Mouse (Mus musculus): ENCODE measurements around the gene Slc37a3. TPM values are rescaled to one million over a fixed set of nuclear protein-coding genes. Genes with fewer than 3 reads are reported as not detected.

The Slc37a3 gene
- total RNA-seq, 1 experiment: 45.2 TPM

DNA sequence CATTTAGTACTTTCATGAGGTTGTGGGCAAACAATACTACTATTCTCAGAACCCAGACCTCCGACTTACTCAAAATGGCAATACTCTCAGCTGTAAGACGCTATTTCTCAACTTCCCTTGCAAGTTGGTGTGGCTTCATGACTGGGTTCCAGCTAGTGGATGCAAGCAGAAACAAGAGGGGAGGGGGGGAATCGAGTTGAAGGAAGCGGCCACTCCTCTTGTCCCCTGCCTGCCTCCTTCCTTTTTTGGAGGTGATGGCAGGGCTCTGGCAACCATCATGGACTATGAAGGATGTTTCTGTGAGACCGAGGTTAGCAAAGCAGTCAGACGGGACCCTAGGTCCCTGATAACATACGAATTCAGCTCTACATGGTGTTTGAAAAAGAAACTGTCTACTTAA is 87.8 kb downstream of the Slc37a3 start:
- in situ Hi-C loops (cut with MboI; ENCODE audit: low sequenced_read_pairs in 2 of 2, unreplicated experiment in 2 of 2): no loop called here
- Histone ChIP-seq H3K36me3 (ENCODE audit: control insufficient read depth, insufficient read depth, low read length, poor library complexity, severe bottlenecking) (no peaks in the 10 kb centered on the region; the same call in 1 of the 2 replicates), H3K9me3 (ENCODE audit: control insufficient read depth, insufficient read depth, low read depth, low read length) (no peaks in the 10 kb centered on the region), H3K4me3 (ENCODE audit: insufficient read depth in 1 of 2, low read depth in 1 of 2, low read length in 2 of 2, poor library complexity in 1 of 2, severe bottlenecking in 1 of 2) (no peak overlapping the region), H3K9ac (ENCODE audit: insufficient read depth, low read depth, low read length, poor library complexity, severe bottlenecking) (no peak overlapping the region), H3K4me1 (ENCODE audit: control insufficient read depth in 2 of 2, insufficient read depth in 2 of 2, low read length in 2 of 2, poor library complexity in 1 of 2) (peaks cover 6 to 9% of the 10 kb centered on the region in 2 experiments; a peak in 3 of 4 replicates), H3K27ac (ENCODE audit: insufficient read depth, low read depth, low read length, poor library complexity, severe bottlenecking) (no peak overlapping the region)
- TF ChIP-seq ZNF384 (IDR thresholded peaks at IDR 0.05; ENCODE audit: low read depth, low read length) (no peak), CHD2 (IDR thresholded peaks at IDR 0.05; ENCODE audit: low read depth, low read length) (no peak), HCFC1 (IDR thresholded peaks at IDR 0.05; ENCODE audit: borderline replicate concordance, insufficient read depth, low read length) (no peak), MAFK (IDR thresholded peaks at IDR 0.05; ENCODE audit: insufficient read depth, low read depth, low read length) (no peak)
- DNase-seq (ENCODE audit: low read depth, low spot score): no peak

DNA sequence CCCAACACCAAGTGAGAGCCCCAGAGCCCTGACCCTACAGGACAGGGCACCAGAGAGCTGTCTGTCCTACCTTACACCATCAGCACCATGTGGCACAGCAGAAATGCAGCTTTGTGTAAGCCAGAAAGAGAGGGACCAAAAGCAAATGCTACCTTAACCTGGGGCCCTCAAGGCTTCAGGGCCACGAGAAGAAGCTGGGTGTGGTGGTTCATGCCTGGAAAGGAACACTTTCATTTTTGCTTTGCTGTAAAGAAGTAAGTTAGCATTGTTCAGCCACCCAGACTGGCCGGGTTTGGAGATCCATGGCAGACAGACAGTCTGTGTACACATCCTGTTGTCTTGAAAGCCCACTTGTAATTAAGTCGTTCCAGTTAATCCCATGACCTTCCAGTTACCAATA is 89.7 kb downstream of the Slc37a3 start:
- Histone ChIP-seq H3K27ac (ENCODE audit: insufficient read depth, low read depth, low read length, poor library complexity, severe bottlenecking) (no peak overlapping the region), H3K9me3 (ENCODE audit: control insufficient read depth, insufficient read depth, low read depth, low read length) (no peaks in the 10 kb centered on the region), H3K4me1 (ENCODE audit: control insufficient read depth in 2 of 2, insufficient read depth in 2 of 2, low read length in 2 of 2, poor library complexity in 1 of 2) (peaks cover 7 to 10% of the 10 kb centered on the region in 2 experiments; a peak in 3 of 4 replicates), H3K9ac (ENCODE audit: insufficient read depth, low read depth, low read length, poor library complexity, severe bottlenecking) (no peak overlapping the region), H3K4me3 (ENCODE audit: insufficient read depth in 1 of 2, low read depth in 1 of 2, low read length in 2 of 2, poor library complexity in 1 of 2, severe bottlenecking in 1 of 2) (no peak overlapping the region), H3K36me3 (ENCODE audit: control insufficient read depth, insufficient read depth, low read length, poor library complexity, severe bottlenecking) (no peaks in the 10 kb centered on the region; the same call in 1 of the 2 replicates)
- in situ Hi-C loops (cut with MboI; ENCODE audit: low sequenced_read_pairs in 2 of 2, unreplicated experiment in 2 of 2): no loop called here
- no peak for TF ChIP-seq HCFC1 (IDR thresholded peaks at IDR 0.05; ENCODE audit: borderline replicate concordance, insufficient read depth, low read length)
- TF ChIP-seq MAFK (IDR thresholded peaks at IDR 0.05; ENCODE audit: insufficient read depth, low read depth, low read length): no peak
- no peak for TF ChIP-seq ZNF384 (IDR thresholded peaks at IDR 0.05; ENCODE audit: low read depth, low read length)
- no peak for TF ChIP-seq CHD2 (IDR thresholded peaks at IDR 0.05; ENCODE audit: low read depth, low read length)
- TF ChIP-seq ZC3H11A (IDR thresholded peaks at IDR 0.05; ENCODE audit: borderline replicate concordance, low read depth, low read length): no peak
- no peak for DNase-seq (ENCODE audit: low read depth, low spot score)

DNA sequence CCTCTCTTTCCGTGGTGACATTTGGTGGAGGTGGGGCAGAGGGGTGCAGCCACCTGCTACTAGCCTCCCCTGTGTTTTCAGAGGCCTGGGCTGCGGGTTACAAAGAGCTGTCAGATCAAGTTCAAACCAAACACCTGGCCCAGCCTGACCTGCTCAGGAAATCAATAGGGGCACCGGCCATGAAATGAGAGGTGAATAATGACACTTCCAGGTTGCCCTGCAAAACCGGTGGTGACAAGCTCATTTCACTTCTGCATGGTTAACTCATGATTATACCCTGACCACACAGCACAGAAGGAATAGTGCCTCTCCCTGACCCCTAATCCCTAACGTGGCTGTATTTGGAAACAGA is 90.8 kb downstream of the Slc37a3 start:
- Histone ChIP-seq H3K36me3 (ENCODE audit: control insufficient read depth, insufficient read depth, low read length, poor library complexity, severe bottlenecking) (no peaks in the 10 kb centered on the region; the same call in 1 of the 2 replicates), H3K9ac (ENCODE audit: insufficient read depth, low read depth, low read length, poor library complexity, severe bottlenecking) (no peak overlapping the region), H3K4me1 (ENCODE audit: control insufficient read depth in 2 of 2, insufficient read depth in 2 of 2, low read length in 2 of 2, poor library complexity in 1 of 2) (peaks cover 7 to 10% of the 10 kb centered on the region in 2 experiments; a peak in 3 of 4 replicates), H3K4me3 (ENCODE audit: insufficient read depth in 1 of 2, low read depth in 1 of 2, low read length in 2 of 2, poor library complexity in 1 of 2, severe bottlenecking in 1 of 2) (no peak overlapping the region), H3K27ac (ENCODE audit: insufficient read depth, low read depth, low read length, poor library complexity, severe bottlenecking) (no peak overlapping the region), H3K9me3 (ENCODE audit: control insufficient read depth, insufficient read depth, low read depth, low read length) (no peaks in the 10 kb centered on the region)
- no peak for DNase-seq (ENCODE audit: low read depth, low spot score)
- in situ Hi-C loops (cut with MboI; ENCODE audit: low sequenced_read_pairs in 2 of 2, unreplicated experiment in 2 of 2): no loop called here
- TF ChIP-seq HCFC1 (IDR thresholded peaks at IDR 0.05; ENCODE audit: borderline replicate concordance, insufficient read depth, low read length): no peak
- TF ChIP-seq ZNF384 (IDR thresholded peaks at IDR 0.05; ENCODE audit: low read depth, low read length): no peak
- TF ChIP-seq CHD2 (IDR thresholded peaks at IDR 0.05; ENCODE audit: low read depth, low read length): no peak
- TF ChIP-seq MAFK (IDR thresholded peaks at IDR 0.05; ENCODE audit: insufficient read depth, low read depth, low read length): no peak
- TF ChIP-seq ZC3H11A (IDR thresholded peaks at IDR 0.05; ENCODE audit: borderline replicate concordance, low read depth, low read length): no peak

DNA sequence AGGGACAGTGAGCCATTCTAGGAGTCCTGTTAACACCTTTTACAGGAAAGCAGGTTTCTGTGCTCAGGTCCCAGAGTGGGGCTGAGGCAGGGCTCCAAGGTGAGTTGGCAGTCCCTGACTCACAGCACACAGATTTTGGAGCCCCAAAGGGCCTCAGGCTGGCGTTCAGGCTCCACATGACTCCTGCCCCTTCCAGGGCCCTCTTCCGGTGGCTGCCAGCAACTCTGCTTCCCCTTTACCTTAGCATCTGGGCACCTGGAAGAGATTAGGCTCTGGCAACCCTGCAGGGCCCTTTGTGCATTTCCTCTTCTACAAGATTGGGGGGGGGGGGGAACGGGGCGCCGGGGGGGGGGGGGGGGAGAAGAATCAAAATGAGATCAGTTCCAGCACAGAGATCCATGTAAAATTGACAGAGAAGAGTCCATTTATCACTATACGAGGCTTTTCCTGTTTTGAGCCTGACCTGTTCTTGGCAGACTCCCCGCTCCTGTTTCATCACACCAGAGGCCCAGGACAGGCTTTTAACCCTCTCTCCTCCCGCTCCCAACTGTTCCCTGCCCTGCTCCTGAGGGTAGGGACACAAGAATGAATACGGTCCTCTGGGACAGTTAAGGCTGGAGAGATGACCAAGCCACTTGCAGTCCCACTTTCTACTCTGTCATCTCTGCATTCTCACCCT is 91.3 kb downstream of the Slc37a3 start:
- Histone ChIP-seq H3K4me1 (ENCODE audit: control insufficient read depth in 2 of 2, insufficient read depth in 2 of 2, low read length in 2 of 2, poor library complexity in 1 of 2) (peaks cover 7 to 10% of the 10 kb centered on the region in 2 experiments; a peak in 3 of 4 replicates), H3K4me3 (ENCODE audit: insufficient read depth in 1 of 2, low read depth in 1 of 2, low read length in 2 of 2, poor library complexity in 1 of 2, severe bottlenecking in 1 of 2) (no peak overlapping the region), H3K9me3 (ENCODE audit: control insufficient read depth, insufficient read depth, low read depth, low read length) (no peaks in the 10 kb centered on the region), H3K27ac (ENCODE audit: insufficient read depth, low read depth, low read length, poor library complexity, severe bottlenecking) (no peak overlapping the region), H3K36me3 (ENCODE audit: control insufficient read depth, insufficient read depth, low read length, poor library complexity, severe bottlenecking) (no peaks in the 10 kb centered on the region; the same call in 1 of the 2 replicates), H3K9ac (ENCODE audit: insufficient read depth, low read depth, low read length, poor library complexity, severe bottlenecking) (no peak overlapping the region)
- in situ Hi-C loops (cut with MboI; ENCODE audit: low sequenced_read_pairs in 2 of 2, unreplicated experiment in 2 of 2): no loop called here
- DNase-seq (ENCODE audit: low read depth, low spot score): no peak
- no peak for TF ChIP-seq MAFK (IDR thresholded peaks at IDR 0.05; ENCODE audit: insufficient read depth, low read depth, low read length)
- no peak for TF ChIP-seq HCFC1 (IDR thresholded peaks at IDR 0.05; ENCODE audit: borderline replicate concordance, insufficient read depth, low read length)
- no peak for TF ChIP-seq ZC3H11A (IDR thresholded peaks at IDR 0.05; ENCODE audit: borderline replicate concordance, low read depth, low read length)
- no peak for TF ChIP-seq ZNF384 (IDR thresholded peaks at IDR 0.05; ENCODE audit: low read depth, low read length)
- TF ChIP-seq CHD2 (IDR thresholded peaks at IDR 0.05; ENCODE audit: low read depth, low read length): no peak
